Mouse (Mus musculus): ENCODE results near the gene Nrde2. TPM values are rescaled to one million over a fixed set of nuclear protein-coding genes. Genes with fewer than 3 reads are reported as not detected.

Gene Nrde2
- polyA plus RNA-seq (2012; rRNA removed) = 11.8 and 12.3 TPM in 2 replicates

GRCm38 (mm10) chr12:100159261-100159975, at the start of gene Nrde2:
Gene Nrde2 (minus strand): TSS chr12:100159653.
- Histone ChIP-seq H3K4me3 (ENCODE audit: insufficient read depth, low read length) (peak within 1 kb of the TSS; percentile 40), H3K27ac (ENCODE audit: insufficient read depth, low read length) (no peak within 1 kb of the TSS), H3K4me1 (ENCODE audit: control insufficient read depth, insufficient read depth, low read length) (peaks cover 1% of the 10 kb centered on the region; the same call in 1 of the 2 replicates)
- TF ChIP-seq CTCF (IDR thresholded peaks at IDR 0.05; ENCODE audit: extremely low read depth, insufficient read depth, low read length) (no peak), POLR2A (IDR thresholded peaks at IDR 0.05; ENCODE audit: extremely low read depth, insufficient read depth, low read length) (peak; percentile 69; the same call in 1 of the 2 replicates)

- Histone ChIP-seq H3K27ac (ENCODE audit: insufficient read depth, low read length) (no peak overlapping the region), H3K4me3 (ENCODE audit: insufficient read depth, low read length) (no peak overlapping the region), H3K4me1 (ENCODE audit: control insufficient read depth, insufficient read depth, low read length) (peaks cover 20% of the 10 kb centered on the region)
- TF ChIP-seq CTCF (IDR thresholded peaks at IDR 0.05; ENCODE audit: extremely low read depth, insufficient read depth, low read length) (no peak), POLR2A (IDR thresholded peaks at IDR 0.05; ENCODE audit: extremely low read depth, insufficient read depth, low read length) (peak; percentile 37; the same call in 1 of the 2 replicates)
These were observed 47.5 kb upstream of the Nrde2 start for GRCm38 (mm10) chr12:100206926-100207325.

DNA sequence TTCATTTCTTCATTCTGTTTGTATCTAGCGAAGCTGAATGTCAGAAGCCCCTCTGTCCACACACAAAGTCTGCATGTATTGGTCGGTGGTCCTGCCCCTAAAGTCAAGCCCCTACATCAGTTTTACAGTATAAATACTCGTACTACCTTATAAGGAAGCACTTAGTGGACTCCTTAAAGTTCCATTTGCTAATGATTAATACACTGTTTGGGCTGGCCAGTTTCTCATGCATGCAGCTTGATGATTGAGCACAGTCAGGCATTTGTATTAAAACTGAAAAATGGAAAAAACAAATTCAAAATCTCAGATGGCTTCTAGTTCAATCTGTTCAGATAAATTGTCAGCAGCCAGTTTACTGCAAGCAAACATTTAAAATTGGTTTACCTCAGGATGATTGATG, 47.1 kb upstream of the Nrde2 start:
- Histone ChIP-seq H3K4me3 (ENCODE audit: insufficient read depth, low read length) (no peak overlapping the region), H3K4me1 (ENCODE audit: control insufficient read depth, insufficient read depth, low read length) (peaks cover 20% of the 10 kb centered on the region), H3K27ac (ENCODE audit: insufficient read depth, low read length) (no peak overlapping the region)
- TF ChIP-seq CTCF (IDR thresholded peaks at IDR 0.05; ENCODE audit: extremely low read depth, insufficient read depth, low read length) (no peak), POLR2A (IDR thresholded peaks at IDR 0.05; ENCODE audit: extremely low read depth, insufficient read depth, low read length) (no peak)

GRCm38 (mm10) chr12:100205156-100205555, 45.7 kb upstream of the Nrde2 start:
- Histone ChIP-seq H3K27ac (ENCODE audit: insufficient read depth, low read length) (no peak overlapping the region), H3K4me3 (ENCODE audit: insufficient read depth, low read length) (no peak overlapping the region), H3K4me1 (ENCODE audit: control insufficient read depth, insufficient read depth, low read length) (peaks cover 20% of the 10 kb centered on the region)
- TF ChIP-seq POLR2A (IDR thresholded peaks at IDR 0.05; ENCODE audit: extremely low read depth, insufficient read depth, low read length) (0 out of 2 replicates have a peak, but pooled peaks have one; percentile 3), CTCF (IDR thresholded peaks at IDR 0.05; ENCODE audit: extremely low read depth, insufficient read depth, low read length) (no peak)

DNA sequence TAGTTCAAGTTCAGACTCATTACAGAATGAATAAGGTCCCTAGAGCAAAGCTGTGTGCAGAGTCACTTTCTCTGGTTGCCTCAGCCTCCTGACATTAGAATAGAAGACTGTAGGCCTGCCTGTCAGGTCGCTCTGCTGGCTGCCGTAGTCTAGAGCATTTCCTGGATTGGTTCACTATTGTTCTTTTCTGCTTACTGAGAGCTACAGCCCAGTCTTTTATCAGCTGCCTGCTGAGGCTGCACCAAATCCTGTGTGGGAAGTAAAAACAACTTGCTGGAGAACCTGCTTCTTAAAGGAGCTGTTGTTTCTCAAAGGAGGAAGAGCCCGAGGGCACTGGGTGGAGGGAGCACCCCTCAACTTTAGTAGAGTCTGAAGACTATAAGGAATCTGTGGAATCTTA, 44.3 kb upstream of the Nrde2 start:
- no peak; the same call in 1 of the 2 replicates for TF ChIP-seq POLR2A (IDR thresholded peaks at IDR 0.05; ENCODE audit: extremely low read depth, insufficient read depth, low read length)
- no peak for TF ChIP-seq CTCF (IDR thresholded peaks at IDR 0.05; ENCODE audit: extremely low read depth, insufficient read depth, low read length)
- H3K4me3 ChIP-seq (ENCODE audit: insufficient read depth, low read length) = peak overlapping the region; percentile 97
- peaks cover 20% of the 10 kb centered on the region for H3K4me1 ChIP-seq (ENCODE audit: control insufficient read depth, insufficient read depth, low read length)
- H3K27ac ChIP-seq (ENCODE audit: insufficient read depth, low read length) = peak overlapping the region; percentile 54; the same call in 1 of the 2 replicates

GRCm38 (mm10) chr12:100201838-100202237, 42.4 kb upstream of the Nrde2 start:
- Histone ChIP-seq H3K4me1 (ENCODE audit: control insufficient read depth, insufficient read depth, low read length) (peaks cover 16% of the 10 kb centered on the region), H3K27ac (ENCODE audit: insufficient read depth, low read length) (no peak overlapping the region), H3K4me3 (ENCODE audit: insufficient read depth, low read length) (peak overlapping the region; percentile 97)
- TF ChIP-seq CTCF (IDR thresholded peaks at IDR 0.05; ENCODE audit: extremely low read depth, insufficient read depth, low read length) = peak; percentile 99
- peak; percentile 58; the same call in 1 of the 2 replicates for TF ChIP-seq POLR2A (IDR thresholded peaks at IDR 0.05; ENCODE audit: extremely low read depth, insufficient read depth, low read length)

GRCm38 (mm10) chr12:100201363-100201711, 41.9 kb upstream of the Nrde2 start:
- Histone ChIP-seq H3K4me3 (ENCODE audit: insufficient read depth, low read length) (peak overlapping the region; percentile 97), H3K4me1 (ENCODE audit: control insufficient read depth, insufficient read depth, low read length) (peaks cover 15% of the 10 kb centered on the region), H3K27ac (ENCODE audit: insufficient read depth, low read length) (no peak overlapping the region; the same call in 1 of the 2 replicates)
- TF ChIP-seq POLR2A (IDR thresholded peaks at IDR 0.05; ENCODE audit: extremely low read depth, insufficient read depth, low read length) (no peak), CTCF (IDR thresholded peaks at IDR 0.05; ENCODE audit: extremely low read depth, insufficient read depth, low read length) (no peak)

DNA sequence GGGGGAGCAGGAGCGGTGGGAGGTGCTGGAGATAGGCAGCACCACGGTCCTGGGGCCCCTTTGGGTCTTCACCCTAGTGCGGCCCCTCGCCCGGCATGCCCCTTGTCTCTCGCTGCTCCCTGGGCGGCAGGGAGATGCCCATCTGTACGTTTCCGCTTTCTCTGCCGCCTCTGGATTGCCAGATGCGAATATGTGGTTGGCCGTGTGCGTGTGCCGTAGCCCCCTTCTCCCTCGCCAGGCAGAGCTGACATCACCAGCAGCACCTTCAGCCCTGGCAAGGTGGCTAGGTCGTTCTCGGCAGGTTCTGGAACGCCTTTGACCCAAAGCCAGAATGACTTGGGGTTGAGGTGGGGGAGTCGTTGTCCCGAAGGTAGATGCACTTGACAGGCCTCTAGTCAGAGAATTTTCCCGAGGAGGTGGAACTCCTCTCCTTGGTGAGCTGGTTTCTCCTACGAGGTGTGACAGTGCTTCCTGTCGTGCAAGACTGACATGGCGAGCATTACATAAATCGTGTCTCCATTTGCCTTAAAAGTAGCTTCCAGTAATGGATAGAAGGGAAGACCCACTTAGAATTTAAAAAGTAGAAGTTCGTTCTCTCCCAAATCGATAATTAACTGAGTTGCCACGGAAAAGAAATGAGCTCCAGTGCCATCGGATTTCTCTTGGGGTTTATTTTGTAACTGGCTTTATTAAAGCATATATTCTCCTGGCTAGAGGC, 41.4 kb upstream of the Nrde2 start:
- Histone ChIP-seq H3K27ac (ENCODE audit: insufficient read depth, low read length) (peak overlapping the region; percentile 99), H3K4me3 (ENCODE audit: insufficient read depth, low read length) (peak overlapping the region; percentile 97), H3K4me1 (ENCODE audit: control insufficient read depth, insufficient read depth, low read length) (peaks cover 13% of the 10 kb centered on the region)
- TF ChIP-seq CTCF (IDR thresholded peaks at IDR 0.05; ENCODE audit: extremely low read depth, insufficient read depth, low read length) (no peak), POLR2A (IDR thresholded peaks at IDR 0.05; ENCODE audit: extremely low read depth, insufficient read depth, low read length) (peak; percentile 6; the same call in 1 of the 2 replicates)

DNA sequence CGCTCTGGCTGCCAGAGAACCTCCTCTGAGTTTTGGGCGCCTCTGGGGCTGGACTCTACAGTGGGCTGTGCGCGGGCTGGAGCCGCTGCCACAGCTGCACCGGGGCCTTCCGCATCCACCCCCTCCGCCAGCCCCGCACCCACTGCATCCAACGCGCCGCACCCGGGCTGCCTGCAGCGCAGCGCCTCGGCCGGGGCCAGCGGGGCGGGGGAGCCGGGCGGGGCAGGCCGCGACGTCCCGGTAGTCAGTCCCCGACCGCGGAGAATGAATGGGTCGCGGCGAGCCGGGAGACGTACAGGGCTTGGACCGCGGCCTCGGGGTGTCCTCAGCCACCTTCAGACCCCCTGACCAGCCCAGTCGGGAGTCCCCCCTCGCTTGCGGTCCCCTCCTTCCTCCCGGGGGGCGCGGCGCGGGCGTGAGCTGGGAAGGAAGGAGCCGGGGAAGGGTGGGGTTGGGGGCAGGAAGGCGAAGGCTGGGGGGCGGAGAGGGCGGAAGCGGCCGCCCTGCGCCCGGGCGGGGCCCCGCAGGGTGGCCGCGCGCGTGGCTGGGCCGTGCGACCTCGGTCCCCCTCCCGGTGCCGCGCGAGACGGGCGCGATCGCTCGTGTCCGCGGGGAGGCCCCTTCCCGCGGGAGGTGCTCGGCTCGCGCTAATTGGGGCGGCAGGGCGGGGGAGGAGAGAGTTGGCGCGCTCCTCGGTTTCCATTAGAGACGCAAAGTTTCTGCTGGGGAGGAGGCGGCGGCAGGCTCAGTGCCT, 40.6 kb upstream of the Nrde2 start:
- peak overlapping the region; percentile 99 for H3K27ac ChIP-seq (ENCODE audit: insufficient read depth, low read length)
- H3K4me1 ChIP-seq (ENCODE audit: control insufficient read depth, insufficient read depth, low read length) = peaks cover 9% of the 10 kb centered on the region
- H3K4me3 ChIP-seq (ENCODE audit: insufficient read depth, low read length) = peak overlapping the region; percentile 97
- TF ChIP-seq CTCF (IDR thresholded peaks at IDR 0.05; ENCODE audit: extremely low read depth, insufficient read depth, low read length) (no peak), POLR2A (IDR thresholded peaks at IDR 0.05; ENCODE audit: extremely low read depth, insufficient read depth, low read length) (no peak)

All from cortical plate, adult 2 months (tissue).